Mouse (Mus musculus) CD4-positive, CD25-positive, alpha-beta regulatory T cell, adult 2 months (primary cell): Measurements from ENCODE around the gene Crtc1.

Source experiments
- DNase-seq: peaks from one replicate; pipeline ENCODE4 v3.0.0-alpha.2; 2012; ENCODE audit warnings: low read depth, low spot score

Gene Crtc1

DNA sequence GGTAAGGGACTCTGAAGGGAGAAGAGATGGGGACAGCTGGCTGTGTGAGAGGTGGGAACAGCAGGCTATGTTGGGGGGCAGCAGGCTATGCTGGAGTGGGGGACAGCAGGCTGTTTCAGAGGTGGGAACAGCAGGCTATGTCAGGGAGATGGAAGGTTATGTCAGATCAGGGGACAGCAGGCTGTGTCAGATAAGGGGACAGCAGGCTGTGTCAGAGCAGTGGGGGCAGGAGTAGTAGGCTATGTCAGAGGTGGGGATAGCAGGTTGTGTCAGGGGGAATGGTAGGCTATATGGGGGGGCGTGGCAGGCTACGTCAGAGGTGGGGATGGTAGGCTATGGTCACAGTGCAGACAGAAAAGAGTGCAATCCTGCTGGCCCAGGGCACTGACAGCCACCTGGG is 16.7 kb downstream of the Crtc1 start:
- DNase-seq, result no peak

DNA sequence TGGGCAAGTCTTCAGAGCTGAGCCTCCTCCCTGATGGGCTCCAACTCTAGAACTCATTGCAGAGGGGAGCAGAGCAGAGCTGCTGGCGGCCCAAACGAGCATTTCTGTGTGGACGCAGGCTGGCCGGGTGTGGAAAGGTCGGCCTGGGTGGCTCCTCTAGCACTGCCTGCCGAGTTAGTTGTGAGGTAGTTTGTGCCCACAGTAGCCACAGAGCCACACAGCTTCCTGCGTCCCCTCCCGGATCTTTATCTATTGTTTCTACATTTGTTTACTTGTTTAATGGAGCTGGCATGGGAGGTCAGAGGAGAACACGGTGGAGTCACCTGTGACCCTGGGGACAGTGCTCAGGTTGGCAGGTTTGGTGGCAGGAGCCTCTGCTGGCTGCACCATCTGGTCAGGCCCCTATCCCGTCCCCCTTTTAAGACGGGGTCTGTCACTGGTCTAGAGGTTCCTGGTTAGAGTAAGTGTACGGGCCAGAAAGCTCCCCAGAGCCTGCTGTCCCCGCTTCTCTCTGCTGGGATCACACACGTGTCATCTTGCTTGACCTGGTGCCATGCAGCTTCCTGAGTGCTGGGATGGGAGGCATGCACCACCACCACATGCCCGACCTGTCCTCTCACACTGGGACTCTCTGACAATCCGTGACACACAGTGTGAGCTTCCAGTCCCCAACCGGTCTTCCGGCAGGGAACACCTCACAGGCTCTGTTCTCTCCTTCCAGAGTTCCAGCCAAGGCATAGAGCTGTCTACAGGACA is 17.9 kb downstream of the Crtc1 start:
- DNase-seq, result no peak

DNA sequence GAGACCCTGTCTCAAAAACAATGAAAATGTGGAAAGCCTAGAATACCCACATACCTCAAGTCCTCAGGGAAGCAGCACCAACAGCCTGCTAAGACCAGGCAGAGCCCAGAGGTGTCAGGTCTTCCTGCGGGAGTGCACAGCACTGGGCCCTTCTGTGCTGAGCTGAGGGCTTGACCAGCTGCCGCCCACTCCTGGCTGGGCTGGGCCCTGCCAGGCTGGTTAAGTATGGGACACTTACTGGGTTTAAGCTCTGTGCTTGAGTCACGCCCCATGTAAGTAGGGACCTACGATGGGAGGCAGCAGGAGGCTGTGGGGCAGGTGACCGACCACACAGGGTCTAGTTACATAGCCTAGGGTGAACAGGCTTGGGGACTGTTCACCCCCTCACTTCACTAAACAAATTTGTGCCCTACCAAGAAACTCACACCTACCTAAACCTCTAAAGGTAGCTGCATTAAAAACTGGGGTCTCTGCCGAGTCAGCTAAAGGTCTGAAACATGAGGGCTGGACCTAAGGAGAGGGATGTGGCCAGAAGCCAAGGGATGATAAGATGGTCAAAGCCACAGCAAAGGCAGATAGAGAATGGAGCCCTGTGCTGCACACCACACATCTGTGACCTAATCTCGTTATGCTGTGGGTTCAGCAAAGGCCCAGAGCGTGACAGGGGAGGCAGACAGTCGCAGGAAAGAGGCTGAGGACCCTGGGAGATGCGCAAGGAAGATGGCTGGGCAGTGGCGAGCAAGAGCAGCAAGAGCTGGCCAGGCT is 19.3 kb downstream of the Crtc1 start:
- no peak for DNase-seq

DNA sequence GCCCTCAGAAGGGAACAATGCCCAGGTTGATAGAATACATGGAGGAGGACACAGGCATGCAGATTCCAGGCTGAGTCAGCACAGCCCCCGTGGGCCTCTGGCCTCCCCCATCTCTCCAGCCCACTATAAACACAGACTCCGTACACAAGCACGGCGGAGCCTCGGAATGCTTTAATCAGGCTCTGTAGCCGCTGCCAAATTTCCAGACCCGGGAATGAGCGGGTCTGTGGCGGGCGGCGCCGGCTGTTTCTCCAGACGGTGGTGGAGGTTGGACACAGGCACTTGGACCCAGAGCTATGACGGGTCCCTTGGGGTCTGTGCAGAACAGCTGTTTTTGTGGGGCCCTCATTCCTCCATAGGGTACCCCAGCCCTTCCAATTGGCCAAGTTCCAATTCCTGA is 20.4 kb downstream of the Crtc1 start:
- no peak for DNase-seq

DNA sequence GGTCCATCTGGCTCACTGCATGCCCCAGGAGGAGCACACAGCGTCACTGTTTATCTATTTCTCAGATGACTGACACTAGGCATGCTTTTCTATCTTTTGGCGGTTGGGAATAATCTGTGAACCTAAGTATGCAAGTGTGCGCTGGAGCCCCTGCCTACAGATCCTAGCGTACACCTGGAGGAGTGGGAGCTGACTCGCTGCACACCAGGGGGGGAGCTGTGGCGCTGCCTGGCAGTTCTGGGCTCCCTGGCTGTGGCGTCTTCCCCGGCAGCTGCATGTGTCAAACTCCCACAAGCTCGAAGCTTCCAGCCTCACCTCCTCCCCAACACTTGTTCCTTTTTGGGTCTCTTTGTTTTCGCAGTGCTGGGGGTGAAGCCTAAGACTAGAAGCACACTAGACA is 21.5 kb downstream of the Crtc1 start:
- DNase-seq, result no peak

DNA sequence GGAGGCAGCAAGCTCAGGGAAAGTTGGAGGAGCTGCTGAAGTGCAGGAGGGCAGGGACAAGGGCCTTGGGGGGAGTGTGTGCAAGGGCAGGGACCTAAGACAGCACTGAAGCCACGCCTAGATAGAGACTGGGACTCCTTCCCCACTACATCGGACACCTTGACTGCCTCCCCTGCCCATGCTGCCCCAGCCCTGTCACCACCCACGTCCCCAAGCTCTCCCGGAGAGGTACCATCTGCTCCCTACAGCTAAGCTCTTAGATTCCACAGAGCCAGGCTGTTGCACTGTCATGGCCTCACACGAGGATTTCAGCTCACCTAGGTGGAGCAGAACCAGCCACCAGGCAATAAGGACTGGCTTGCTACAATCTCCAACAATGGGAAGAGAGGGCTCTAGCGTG is 22.4 kb downstream of the Crtc1 start:
- no peak for DNase-seq

DNA sequence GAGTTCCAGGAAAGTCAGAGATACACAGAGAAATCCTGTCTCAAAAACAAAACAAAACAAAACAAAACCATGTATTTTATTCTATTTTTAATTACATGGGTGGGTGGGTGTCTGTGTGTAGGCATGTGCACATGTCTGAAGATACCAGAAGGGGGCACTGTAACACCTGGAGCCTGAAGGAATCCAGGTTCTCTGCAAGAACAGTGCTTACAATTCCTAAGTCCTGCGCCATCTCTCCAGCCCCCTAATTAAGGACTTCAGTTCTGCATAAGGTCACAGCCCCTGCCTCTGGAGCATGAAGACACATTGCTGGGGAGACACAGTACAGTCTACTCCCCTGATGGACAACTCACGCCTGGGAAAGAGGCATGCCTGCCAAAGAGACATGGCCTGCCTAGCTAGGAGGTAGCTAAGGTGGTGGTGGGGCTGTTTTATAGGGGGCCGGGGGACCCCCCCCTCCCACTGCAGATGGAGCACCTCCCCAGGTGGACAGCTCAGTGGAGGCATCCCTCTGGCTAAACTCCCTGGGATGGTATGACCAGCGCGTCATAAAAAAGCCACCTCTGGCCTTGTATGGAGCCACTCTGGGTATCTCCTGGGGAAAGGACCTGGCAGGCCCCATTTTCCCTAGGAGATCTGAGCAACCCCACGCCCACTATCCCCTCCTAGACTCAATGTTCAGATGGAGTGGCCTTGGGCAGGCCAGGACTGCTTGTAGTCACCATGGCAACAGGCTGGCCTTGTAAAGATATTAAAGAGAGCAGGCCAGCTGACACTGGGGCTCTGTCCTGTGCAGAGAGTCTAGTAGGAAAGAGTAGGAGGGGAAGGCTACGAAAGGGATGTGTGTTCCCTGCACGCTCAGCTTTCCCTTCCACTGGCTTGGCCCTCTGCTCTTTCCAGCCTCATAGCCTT is 23.6 kb downstream of the Crtc1 start:
- peak; percentile 54 for DNase-seq

DNA sequence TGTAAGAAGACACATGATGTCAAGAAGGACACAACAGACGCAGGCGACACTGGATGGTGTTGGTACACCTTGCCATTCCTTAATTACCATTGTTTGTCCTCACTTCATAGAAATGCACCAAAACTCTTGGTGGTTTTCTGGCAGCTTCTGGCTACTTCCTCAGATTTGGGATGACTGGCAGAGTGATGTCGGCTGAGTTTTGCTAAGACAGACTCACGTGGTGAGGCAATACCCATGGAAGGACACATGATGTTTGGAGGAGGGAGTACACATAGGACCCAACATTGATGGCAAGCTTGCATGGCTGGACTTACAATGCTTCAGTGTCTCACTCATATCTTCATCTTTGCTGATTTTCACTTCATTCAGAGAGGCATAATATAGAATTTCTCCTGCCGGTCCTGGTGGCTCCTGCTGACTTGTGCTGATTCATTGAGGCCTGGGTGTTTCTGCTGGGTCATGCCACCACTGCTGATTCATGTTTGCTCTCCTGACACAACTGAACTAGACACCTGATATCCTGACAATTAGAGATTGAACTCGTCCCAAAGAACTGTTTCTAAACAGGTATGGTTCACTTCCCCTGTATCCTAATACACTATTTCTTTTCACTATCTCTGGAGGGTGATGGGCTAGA is 25.0 kb downstream of the Crtc1 start:
- no peak for DNase-seq

DNA sequence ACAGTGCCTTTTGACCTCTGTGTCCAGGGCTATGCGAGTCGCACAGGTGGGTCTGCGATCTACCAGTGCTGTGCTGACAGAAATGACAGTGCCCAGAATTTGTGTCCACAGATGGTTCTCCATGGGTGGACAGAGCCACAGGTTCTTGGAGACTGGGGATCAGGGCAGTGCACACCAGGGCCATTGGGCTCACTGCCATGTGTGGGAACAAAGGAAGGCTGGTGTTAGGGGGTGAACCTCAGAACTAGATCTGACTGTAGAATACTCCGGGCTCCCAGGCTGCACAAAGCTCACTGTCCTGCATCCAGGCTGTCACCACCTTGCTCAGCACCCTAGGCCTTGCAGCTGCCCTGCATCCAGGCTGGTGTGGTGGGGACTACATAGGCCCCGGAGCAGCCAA is 29.1 kb downstream of the Crtc1 start:
- no peak for DNase-seq

DNA sequence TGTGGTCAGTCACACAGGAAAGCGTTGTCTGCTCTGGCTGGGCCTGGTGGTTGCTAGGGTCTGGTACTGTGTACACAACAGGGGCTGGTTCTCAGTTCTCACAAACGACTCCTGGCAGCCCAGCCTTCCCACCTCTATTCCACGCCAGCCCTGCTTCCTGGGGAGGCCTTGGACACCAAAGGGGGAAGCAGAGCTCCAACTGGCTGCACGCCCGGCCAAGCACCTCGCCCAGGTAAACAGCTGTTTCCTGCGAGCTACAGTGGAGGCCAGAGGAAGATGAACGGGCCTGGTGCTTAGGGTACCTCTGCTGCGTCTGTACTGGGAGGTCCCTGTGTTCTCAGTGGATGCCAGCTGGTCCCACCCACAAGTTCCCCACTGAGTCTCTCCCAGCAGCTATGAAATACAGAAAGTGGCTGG is 29.9 kb downstream of the Crtc1 start:
- no peak for DNase-seq

DNA sequence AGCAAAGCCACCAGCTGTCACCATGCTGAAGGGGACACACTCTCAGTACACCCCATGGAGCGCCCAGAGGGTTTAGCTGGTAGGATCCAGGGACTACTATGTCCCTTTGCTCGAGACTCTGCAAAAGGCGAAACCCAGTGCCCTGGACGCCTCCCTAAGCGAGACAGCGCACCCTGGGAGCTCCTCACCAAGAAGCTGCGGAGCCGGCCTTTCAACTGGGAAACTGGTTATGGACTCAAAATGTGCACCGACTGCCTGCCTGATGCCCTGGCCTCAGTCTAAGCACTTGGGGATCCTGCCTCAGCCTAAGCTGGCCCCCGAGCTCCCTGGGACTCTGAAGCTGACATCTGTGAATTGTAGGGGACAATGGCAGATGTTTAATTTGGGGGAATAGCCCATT is 30.4 kb downstream of the Crtc1 start:
- no peak for DNase-seq

DNA sequence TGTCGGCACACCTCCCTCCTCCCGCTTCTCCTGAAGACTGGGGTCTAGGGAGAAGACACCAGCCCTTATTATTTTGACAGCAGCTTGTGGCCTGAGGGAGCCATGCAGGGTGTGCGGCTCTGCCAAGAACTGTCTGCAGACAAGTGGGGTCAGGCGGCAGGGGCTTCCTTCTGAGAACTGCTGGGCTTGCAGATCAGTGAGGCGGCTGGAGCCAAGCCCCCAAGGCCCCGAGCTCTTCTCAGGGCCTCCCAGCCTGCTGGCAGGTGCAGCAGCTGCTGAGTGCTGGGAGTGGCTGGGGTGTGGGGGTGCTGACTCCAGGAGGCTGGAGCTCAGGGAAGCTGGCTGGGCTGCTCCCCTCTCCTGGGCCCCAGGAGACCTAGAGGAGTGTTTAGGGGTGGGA is 31.1 kb downstream of the Crtc1 start:
- DNase-seq, result no peak

DNA sequence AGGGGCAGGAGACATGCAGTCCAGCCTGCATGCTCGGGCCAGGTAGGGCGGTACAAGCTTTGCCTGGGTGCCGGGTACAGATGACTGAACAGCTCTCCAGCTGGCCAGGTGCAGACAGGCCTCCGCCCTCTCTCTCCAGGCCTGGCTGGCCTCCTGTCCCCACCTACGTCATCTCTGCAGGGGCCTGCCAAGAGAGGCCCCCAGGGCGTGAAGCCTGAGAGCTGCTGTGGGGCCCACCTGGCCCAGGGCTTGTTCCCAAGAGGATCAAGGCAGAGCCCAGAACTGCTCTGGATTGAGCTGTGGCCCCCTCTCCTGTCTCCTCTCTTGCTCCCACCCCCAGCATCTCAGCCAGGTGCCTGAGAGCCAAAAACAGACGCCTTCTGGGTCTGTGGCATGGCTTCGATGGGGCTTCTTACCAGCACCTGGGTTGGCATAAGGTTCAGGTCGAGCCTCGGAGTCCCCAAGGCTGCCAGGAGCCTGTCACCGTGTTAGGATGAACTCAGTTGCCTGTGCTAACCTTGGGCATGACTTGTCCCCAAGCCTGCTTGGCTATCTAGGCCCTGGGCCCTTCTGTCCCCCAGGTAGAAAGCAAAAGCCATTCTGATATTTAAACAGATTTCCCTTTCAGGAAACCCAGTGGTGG is 32.8 kb downstream of the Crtc1 start:
- no peak for DNase-seq

DNA sequence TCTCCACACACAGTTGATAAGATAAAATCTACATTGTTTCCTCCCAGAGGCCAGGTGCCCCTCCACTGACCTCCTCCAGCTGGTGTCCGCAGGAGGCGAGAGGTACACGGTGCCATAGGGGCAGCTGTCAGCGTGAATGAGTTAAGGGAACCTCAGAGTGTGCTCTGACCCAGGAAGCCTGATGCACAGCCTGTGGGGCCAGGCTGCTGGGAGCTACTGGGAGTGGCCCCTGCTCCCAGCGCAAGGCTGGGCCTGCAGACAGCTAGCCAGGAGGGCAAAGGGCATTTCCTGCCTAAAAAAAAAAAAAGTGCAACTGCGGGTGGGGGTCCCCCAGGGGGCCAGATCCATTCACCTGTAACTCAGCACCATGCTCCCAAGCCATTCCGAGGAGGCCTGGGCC is 34.2 kb downstream of the Crtc1 start:
- DNase-seq, result no peak

DNA sequence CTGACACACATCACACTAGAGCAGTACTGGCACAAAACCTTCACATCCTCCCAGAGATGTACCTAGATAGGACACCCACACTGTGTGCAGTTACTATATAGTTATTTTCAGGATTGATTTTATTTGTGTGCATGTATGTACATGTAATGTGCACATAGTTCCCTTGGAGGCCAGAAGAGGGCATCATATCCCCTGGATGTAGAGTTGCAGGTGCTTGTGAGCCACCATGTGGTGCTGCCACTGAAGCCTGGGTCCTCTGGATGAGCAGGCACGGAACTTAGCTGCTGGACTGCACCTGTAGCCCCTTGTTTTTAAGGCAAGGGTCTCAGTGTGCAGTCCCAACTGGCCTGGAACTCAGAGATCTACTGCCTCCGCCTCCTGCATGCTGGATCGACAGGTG is 35.2 kb downstream of the Crtc1 start:
- no peak for DNase-seq

DNA sequence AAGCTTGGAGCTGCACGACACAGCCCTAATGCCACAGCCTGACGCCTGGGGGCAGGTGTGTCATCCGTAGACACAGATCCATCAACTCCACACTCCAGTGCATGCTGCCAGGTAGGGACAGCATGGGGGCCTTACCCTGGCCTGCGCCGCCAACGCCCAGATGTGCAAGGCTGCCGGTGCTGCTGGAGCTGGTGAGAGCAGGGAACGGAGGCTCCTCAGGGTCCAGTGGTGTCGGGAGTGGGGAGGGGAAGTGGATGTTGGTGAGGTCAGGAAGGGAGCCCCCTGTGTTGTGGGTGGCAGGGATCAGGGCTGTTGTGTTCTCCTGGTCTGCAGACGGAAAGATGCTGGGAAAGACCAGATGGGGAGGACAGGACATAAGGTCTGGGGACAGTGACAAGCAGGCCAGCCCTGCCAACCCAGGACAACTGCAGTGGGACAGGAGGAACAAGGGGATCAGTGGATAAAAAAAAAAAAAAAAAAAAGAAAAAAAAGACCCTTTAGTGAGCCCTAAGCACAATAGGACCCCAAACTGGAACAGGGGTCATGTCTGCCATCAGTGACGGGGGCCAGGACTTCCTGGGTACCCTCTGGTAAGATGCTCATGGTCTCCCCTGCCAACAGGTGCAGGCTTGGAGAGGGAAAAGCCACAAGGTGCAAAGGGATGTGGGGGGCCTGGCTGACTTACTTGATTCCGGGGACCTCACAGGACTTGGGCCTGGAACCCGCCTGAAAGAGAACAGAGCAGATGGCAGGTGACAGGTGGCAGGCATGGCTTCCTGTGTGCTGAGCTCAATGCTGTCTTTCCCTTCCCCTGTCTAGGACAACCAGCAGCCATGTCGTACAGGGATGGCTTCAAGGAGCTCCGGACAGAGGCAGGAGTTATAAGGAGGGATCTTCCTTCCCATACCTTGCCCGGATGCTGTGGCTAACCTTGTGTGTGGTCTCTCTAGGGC is 41.5 kb downstream of the Crtc1 start:
- no peak for DNase-seq

DNA sequence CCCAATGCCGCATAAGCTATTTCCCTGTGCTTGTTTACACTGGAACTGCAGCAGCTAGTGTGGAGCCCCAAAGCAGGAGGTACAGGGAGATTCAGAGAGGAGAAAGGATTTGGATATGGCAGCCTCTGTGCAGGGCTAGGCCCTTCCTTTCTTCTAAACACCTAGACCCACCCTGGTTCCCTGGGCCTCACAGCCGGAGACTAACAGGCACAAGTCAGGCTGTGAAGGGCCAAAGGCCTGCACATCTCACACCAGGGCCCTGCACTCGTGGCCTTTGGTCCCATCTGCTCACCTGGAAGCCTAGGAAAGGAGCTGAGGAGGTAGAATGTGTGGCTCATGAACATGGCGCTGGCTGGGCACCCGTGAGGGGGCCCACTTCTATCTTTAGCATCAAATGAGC is 43.2 kb downstream of the Crtc1 start:
- no peak for DNase-seq

DNA sequence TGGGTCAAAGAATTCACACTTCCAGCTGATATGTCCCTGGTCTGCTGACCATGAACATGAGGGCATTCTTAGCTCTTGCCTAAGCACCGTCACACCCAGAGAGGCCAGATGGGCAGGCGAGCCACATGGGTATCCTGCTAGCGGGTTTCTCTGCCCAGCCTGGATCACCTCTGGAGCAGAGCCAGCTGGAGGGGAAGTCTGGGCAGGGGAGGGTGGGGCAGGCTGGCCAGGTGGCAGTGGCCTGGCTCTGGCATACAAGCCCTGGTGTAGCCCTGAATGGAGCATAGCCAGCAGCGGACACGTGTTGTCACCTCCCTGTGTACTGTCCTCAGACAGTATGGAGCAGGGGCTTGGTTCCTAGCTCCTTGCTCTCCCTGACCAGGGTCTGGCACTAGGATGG is 43.7 kb downstream of the Crtc1 start:
- DNase-seq, result no peak

DNA sequence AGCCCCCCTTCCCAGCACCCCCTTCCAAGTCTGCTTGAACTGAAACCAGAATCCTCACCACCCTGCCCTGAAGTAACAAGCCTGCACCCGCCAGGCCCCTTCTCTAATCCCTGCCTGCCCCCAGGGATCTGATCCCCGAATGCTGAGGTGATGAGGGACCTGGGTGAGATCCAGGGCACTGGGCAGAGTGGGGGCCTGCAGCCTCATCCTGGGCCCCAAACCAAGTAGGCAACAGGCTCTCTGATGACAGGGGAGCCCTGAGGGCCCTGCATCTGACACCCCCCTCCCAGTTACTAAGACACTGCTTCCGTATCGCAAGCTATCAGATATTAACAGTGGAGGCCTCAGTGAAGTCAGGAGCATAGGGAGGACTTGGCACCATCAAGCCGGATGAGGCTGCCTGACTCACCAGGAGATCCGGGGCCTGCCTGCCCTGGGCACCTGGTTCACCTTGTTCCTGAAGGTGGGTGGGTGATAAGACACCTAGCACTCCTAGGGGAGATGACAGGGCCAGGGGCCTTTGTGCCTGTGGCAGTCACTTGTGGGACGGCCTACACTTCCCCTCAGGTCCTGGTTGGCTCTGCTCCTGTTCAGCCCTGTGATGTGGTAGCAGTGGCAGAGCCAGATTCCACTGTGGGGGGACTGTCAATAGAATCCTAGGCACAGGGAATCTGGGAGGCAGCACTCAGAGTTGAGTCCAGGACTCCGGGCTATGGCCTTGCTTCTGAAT is 44.9 kb downstream of the Crtc1 start:
- DNase-seq, result no peak
